Mouse (Mus musculus): Measurements from ENCODE around the gene Fbxl15.

The Fbxl15 gene

DNA sequence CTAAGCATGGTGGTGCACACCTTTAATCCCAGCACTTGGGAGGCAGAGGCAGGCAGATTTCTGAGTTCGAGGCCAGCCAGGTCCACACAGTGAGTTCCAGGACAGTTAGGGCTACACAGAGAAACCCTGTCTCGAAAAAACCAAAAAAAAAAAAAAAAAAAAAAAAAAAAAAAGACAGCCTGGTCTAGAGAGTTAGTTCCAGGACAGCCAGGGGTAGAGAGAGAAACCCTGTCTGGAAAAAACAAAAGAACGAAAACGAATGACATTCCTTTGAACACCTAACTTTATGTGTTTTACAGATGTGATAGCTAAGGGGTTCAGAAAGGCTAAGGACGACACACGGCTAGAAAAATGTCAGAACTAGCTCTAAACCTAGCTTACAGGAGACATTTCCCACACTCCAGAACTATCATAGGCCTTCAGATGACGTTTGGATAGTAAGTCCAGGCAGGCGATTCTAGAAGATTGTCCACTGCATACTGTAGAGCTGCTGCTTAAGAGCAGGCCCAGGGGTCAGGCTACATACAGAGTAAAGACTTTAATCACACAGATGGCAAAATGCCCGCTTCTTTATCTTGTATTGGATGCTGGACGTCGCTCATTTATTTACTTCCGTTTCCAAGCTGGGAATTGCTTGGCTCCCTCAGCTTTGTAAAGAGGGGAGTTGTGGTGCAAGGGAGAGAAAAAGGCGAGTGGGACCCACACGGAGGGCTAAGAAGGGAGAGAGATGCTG, 20.1 kb downstream of the Fbxl15 start:
- DNase-seq (ENCODE audit: low spot score in 2 of 2) = no peak

DNA sequence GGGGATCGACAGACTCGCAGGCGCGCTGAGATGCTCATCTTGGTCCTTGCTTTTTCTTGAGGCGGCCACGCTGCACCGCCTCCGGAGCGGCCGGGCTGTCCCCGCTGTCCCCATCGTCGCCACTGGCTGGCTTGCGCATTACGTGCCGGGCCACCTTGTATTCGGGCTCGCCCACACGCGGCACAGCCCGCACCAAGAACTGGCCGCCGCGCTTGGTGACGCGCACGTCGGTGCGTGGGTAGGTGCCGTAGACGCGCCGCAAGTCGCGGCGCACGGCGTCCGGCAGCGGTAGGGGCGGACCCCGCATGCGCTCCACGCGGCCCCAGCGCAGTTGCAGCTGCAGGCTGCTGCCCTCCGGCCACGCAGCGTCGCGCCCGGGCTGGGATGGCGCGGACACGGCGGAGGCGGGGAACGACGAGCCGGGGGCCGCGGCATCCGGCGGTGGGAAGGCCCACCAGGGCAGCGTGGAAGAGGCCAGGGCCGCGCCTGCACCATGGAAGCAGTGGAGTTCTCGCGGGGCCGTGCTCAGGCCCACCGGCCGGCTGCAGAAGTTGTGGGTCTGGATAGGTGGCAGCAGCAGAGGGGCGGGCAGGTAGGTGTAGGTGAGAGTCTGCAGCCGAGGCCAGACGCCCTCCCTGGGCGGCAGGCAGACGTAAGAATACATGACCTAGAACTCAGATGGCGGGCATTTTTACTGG, 20.9 kb downstream of the Fbxl15 start:
- peak; percentile 60 to 79 for DNase-seq (ENCODE audit: low spot score in 2 of 2)

DNA sequence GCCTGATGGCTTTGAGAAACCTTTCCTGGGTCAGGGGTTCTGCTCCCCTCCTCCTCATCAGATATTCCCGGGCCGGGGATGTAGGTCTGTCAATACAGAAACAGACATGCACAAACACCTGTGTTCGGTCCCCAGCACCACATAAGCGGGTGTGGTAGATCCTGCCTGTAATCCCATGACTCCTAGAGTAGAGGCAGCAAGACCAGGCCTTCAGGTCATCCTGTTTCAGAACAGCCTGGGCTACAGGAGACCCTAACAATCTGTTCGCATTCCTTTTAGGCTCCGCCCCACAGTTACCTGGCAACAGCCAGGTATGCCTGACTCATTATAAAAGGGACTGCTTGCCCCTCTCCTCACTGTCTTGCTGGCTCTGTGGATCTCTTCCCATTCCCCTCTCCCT, 21.6 kb downstream of the Fbxl15 start:
- DNase-seq (ENCODE audit: low spot score in 2 of 2) = no peak

DNA sequence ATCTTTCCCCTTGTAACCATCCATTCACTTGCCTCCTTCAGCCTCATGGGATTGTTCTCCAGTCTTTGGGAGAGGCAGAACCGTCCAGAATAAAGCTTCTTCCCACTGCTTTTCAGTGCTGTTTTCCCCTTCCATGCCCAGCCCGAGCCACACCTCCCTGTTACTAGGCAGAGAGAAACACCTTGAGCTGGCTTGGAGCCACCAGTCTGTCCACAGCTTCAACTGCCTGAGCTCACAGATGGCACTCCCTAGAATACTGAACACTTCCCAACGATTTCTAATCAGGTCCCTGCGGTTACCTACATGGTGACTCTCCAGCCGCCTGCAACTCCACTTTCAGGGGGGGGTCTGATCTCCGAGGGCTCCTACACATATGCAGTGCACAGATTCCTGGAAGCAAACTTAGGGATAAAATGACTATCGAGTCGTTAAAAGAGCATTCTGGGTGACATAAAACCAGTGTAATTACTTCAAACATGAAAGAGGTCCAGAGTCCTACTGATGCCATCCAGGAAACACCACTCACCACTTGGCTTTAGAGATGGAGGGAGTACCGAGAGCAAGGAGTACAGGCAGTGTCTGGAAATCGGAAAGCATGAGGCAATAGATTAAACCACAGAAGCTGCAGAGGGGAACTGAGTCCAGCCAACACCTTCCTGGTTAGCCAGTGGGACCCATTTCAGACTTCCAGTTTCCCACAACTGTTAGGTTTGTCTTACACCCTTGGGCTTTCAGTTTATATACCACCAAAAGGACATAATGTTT, 22.4 kb downstream of the Fbxl15 start, which contains the start of gene 2310034G01Rik:
TSS of gene 2310034G01Rik (minus strand) at position 135 of the 765 bp plus-strand sequence.
- no peak for DNase-seq (ENCODE audit: low spot score in 2 of 2)

DNA sequence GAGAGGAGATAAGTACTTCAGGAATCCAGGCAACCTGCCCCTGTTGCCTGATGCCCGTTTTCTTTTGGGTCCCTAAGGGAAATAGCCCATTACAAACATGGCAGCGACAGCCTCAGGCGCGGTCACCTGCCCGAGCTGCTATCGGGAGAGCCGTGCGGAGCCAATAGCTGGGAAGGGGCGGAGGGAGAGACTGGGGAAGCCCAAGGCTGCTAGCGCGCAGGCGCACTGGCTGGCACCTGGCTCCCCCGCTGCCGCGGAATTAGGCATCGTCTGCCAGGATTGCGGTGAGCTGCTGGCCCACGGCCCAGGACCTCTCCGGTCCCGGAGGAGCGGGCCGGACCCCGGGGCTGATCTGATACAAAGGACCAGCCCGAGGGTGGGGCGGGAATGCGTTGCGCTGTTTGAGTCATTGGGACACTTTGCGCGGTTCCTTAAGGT, 28.7 kb downstream of the Fbxl15 start:
- DNase-seq (ENCODE audit: low spot score in 2 of 2) = peak; percentile 80 to 90

DNA sequence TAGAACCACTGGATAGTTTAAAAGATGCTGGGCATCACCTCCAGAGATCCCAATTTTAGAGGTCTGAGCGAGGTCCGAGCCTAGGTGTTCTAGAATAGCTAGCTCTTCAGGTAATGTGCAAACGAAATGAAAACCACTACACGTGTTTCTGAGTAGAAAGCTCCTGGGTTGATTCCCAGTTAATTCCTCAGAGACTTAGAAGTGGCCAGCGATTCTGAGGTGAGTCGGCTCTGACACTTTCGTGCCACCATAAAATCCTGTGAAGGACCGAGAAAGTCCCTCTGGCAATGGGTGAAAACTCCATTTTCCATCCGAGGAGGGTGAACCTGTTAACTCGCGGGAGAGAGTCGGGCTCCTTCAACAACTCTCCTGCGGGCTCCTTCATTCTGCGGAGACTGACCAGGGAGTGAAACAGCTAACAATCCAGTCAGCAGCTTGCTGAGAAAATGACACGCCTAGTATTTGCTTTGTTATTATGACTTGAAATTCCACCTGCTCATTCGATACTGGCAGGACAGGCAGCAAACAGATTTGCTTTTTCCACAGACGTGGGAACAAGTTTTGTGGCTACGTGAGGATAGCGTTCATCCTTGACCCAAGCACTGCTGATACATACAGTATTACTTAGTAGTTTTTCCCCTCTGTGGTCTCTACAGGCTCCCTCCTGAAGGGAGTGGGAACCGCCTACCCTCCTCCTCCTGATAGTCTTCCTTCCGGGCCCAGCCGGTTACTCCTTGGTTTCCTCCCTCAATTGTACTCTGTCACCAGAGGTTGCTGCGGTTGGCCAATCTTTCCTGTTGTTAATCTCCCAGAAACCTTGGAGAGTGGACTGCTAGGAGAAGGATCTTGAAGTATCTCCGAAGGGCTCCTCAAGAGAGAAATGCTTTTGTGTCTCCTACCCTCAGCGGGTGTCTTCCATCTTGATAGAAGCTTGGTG, 29.6 kb downstream of the Fbxl15 start:
- no peak for DNase-seq (ENCODE audit: low spot score in 2 of 2)

DNA sequence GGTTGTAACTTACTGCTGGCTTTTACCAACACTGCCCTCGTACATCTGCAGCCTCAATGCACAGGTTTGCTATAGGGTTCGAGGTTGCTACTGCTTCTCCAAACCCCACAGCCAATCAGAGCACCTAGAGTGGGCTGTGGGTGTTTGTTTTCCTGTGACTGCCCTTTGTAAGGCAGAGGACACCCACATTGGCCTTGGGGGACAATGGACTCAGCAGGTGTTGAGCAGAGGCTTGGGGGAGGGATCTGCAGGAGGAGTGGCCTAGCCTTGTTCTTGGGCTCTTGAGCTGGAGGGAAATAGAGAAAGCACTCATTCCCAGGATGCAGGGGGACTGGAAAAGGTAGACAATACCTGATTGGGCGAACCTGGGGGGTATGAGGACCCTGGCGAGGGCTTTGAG, 30.4 kb downstream of the Fbxl15 start:
- DNase-seq (ENCODE audit: low spot score in 2 of 2) = no peak

DNA sequence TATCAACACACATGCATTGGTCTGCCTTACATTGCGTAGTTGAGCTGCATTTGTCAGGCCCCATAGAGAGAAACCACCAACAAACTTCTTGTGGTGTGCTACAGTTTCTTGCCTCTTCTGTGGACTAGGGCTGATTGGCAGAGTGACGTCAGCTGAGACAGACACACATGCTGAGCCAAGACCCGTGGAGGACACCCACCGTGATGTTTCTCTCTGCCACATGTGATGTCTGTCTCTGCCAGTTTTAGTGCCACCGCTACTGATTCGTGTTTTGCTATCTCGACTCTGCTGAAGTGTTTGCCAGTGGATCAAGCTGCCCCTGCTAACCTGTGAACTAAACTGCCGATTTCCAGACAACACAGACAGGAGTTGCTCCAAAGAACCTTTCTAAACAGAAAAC, 34.1 kb downstream of the Fbxl15 start:
- no peak for DNase-seq (ENCODE audit: low spot score in 2 of 2)

DNA sequence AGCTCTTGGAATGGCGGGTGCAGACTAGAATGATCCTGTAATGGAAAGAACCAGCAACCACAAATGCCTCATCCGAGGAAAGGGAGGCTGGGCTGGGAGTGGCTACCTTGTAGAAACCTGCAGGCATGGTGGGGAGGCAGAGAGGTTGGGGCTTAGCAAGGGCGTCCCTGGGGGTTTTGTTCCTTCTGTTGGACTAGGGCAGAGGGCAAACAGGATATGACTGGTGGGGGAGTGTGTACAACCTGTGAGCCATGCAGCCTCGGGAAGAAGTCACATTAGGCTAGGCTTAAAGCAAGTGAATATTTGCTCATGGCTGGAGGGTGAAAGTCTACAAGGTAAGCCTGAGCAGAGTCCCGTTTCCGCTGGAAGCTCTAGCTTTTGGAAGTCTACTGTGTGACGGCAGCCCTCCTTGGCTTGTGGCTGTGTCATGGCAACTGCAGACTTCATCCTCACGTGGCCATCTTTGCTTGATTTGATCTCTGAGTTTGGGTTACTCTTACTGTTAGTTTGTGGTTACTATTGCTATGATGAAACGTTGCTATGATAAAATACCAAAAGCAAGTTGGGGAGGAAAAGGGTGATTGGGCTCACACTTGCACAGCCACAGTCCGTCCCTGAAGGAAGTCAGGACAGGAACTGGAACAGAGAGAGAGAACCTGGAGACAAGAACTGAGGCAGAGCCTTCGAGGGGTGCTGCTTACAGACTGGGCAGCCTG, 35.5 kb downstream of the Fbxl15 start:
- no peak for DNase-seq (ENCODE audit: low spot score in 2 of 2)

DNA sequence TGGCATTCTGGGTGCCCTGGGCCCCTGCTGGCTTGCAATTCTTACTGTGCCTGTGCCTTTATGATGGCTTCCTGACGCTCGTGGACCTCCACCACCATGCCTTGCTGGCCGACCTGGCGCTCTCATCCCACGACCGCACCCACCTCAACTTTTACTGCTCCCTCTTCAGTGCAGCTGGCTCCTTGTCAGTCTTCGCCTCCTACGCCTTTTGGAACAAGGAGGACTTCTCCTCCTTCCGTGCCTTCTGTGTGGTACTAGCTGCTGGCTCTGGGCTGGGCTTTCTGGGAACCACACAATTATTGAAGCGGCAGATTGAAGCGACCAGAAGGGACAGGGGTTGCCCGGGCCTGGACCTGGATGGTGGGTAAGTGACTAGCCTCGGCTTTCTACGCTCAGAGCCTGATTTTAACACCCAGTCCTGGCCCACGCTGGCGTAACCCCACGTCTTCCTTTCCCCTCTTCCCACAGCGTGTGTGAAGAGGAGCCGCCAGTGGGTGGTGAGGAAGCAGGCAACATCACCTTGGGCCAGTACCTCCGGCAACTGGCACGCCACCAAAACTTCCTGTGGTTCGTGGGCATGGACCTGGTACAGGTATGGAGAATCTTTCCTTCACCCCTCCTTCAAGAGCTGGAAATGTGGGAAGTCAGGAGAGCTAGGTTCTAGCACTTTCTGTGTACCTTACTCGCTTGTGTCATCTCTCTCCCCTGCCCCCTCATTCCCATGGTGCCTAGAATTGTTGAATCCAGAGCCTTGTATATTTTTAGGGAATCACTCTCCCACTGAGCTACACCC, 40.0 kb downstream of the Fbxl15 start:
- no peak for DNase-seq (ENCODE audit: low spot score in 2 of 2)

DNA sequence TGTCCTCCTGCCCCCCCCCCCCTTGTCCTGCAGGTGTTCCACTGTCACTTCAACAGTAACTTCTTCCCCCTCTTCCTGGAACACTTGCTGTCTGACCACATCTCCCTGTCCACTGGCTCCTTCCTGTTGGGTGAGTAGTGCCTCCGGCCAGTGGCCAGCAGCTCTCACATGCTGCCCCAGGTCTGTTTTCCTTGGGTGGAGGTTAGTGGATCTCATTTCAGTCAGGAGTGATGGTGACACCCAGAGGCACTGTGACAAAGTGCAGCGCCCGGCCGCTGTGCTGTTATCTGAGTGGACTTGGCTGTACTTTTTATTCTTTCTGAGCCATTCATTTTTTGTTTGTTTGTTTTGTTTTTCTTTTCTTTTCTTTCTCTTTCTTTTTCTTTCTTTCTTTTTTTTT, 41.2 kb downstream of the Fbxl15 start:
- DNase-seq (ENCODE audit: low spot score in 2 of 2) = peak; percentile 43 to 75

DNA sequence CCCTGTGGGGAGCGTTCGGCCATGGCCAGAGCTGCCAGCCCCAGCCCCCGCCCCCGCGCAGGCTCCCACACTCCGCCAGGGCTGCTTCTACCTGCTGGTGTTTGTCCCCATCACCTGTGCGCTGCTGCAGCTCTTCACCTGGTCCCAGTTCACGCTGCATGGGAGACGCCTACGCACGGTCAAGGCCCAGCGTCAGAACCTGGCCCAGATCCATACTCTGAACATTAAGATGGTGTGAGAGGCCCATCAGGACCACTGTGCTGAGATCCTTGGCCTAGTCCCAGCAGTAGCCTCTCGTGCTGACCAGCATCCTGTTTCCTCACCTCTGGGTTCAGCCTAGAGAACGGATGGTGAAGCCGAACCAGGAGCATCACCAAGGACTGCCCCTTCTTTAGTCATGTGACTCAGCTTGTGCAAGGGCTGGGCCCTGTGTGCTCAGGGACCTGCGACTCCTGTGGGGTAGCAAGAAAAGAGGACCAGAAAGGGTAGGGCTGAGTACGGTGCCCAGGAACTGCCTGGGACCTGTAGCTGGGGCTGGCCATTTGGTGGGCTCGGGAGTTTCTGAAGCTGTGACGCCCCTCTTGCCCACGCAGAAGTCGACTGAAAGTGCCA, 46.6 kb downstream of the Fbxl15 start:
- DNase-seq (ENCODE audit: low spot score in 2 of 2) = no peak

DNA sequence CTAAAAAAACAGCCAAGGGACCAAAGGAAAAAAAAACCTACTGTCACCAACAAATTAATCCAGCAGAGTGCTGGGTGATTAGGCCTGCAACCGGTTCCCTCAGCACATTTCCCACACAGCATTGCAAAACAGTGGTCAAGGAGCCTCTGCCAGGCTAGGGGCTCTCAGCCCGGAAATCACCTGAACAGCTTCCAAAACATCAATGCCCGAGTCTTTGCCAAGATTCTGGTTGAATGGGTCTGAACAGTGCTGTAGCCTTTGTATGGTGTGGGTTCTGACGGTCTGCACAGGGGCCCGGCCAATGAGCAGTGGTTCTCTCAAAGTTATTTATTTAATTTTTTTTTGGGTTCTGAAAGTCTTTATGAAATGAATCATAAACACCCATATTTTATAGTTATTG, 47.5 kb downstream of the Fbxl15 start:
- no peak for DNase-seq (ENCODE audit: low spot score in 2 of 2)

DNA sequence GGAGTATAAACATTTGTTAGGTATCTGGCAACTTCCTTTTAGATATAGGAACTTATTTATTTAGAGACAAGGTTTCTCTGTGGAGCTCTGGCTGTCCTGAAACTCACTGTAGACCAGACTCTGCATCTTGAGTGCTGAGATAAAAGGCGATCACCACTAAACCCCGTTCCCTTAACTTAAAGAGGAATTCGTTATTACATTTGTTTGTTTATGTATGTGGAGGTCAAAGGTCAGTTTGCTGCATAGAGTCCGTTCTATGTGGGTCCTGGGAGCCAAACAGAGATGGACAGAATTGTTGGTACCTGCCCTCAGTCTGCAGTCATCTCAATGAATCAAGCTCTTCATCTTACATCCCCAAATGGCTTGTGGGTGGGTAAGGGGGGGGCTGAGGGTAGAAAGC, 47.9 kb downstream of the Fbxl15 start:
- DNase-seq (ENCODE audit: low spot score in 2 of 2) = no peak
